ENCODE assay signal across 8 mouse cellular contexts in the genomic region with DNA sequence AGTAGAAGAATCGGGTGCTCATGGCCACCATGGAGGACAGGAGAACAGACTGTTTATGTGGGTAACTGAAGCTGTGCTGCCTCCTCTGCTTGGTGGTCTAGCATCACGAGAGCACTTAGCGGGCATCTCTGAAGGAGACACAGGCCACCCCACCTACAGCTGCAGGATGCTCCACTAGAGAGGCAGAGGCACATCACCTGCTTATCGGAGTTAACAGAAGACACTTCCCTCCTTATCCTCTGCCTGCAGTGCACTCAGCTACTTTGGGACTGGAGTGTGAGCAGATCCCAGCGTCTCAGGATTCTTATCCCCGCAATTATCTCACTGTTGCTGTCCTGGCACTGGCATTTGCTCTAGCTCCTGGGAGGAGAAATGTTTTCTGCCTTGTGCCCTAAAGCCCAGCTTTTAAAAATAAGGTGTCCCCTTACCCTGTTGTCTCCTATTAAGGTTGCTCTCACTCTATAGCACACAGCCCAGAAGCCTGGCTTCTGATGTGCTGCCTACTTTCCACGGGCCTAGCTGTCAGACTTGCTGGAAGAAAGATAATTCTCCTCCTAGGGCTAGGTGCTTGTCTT. TPM values are rescaled to one million over a fixed set of nuclear protein-coding genes. Genes with fewer than 3 reads are reported as not detected.
DNase-seq lines count a peak whose midpoint lies in the region; ATAC-seq and TF ChIP-seq lines count a peak whose summit lies in the region.

No protein-coding gene starts in this region.

- peaks cover 69% of the 10 kb centered on the region for H3K27me3 ChIP-seq in G1E (ENCODE audit: insufficient read depth, low read length)
- no peaks in the 10 kb centered on the region for H3K27me3 ChIP-seq in hindbrain, embryonic 12.5 days

- peaks cover 36% of the 10 kb centered on the region for H3K4me1 ChIP-seq in G1E (ENCODE audit: insufficient read depth, low read depth, low read length)
- peaks cover 68% of the 10 kb centered on the region for H3K4me1 ChIP-seq in hindbrain, embryonic 12.5 days

- no peaks in the 10 kb centered on the region for H3K9me3 ChIP-seq in G1E (replicated peaks)
- H3K9me3 ChIP-seq in hindbrain, embryonic 12.5 days (replicated peaks): no peaks in the 10 kb centered on the region

- H3K4me3 ChIP-seq in G1E (ENCODE audit: low read depth, low read length): no peak overlapping the region; the same call in 1 of the 2 replicates
- peak overlapping the region; percentile 53 for H3K4me3 ChIP-seq in hindbrain, embryonic 12.5 days

- H3K4me2 ChIP-seq in hindbrain, embryonic 12.5 days (replicated peaks): peak overlapping the region; percentile 76

- peak; percentile 77 for ATAC-seq in G1E (ENCODE audit: extremely low read depth, insufficient number of reproducible peaks, low FRiP score, poor library complexity, severe bottlenecking)
- no peak for ATAC-seq in hindbrain, embryonic 12.5 days (ENCODE audit: low FRiP score)
- ATAC-seq in inflammation-experienced regulatory T-cells, adult 6 months: no peak

- H3K27ac ChIP-seq in hindbrain, embryonic 12.5 days: peak overlapping the region; percentile 87

- peak overlapping the region; percentile 80 for H3K9ac ChIP-seq in hindbrain, embryonic 12.5 days

- WGBS in hindbrain, embryonic 12.5 days: 15% methylated on average over 7 of the region's 7 CpGs

- TF ChIP-seq CTCF in G1E (IDR thresholded peaks at IDR 0.05; ENCODE audit: low read depth, low read length): no peak

- no peaks in the 10 kb centered on the region for H3K36me3 ChIP-seq in G1E (replicated peaks)
- no peaks in the 10 kb centered on the region; the same call in 1 of the 2 replicates for H3K36me3 ChIP-seq in hindbrain, embryonic 12.5 days

- peak; percentile 15 for DNase-seq in G1E (ENCODE audit: low spot score)
- DNase-seq in c-Kit-positive CD71-positive TER-119-negative erythroid progenitor cells, embryonic 14.5 days (ENCODE audit: low read depth): peak; percentile 87
- DNase-seq in mesoderm, embryonic 11.5 days (ENCODE audit: low read depth, low spot score): peak; percentile 30
- DNase-seq in layer of hippocampus, postnatal 36 days: no peak
- no peak for DNase-seq in thymus, adult 18-20 months
- no peak for DNase-seq in layer of hippocampus, adult 11-12 months (ENCODE audit: low spot score)

RNA-seq across cellular contexts. Expression of gene Ypel4, which starts 1.6 kb away (rescaled TPM):
- 13.1 TPM in 1 of 2 replicates, not detected in the other for total RNA-seq in G1E (2014; fragmentation: Nextera tagmentation)
- total RNA-seq in G1E (2017): 0.29 and 0.44 TPM in 2 replicates
- polyA plus RNA-seq in G1E (2012): 0.07 and 0.16 TPM in 2 replicates
- 21.0 and 22.4 TPM in 2 replicates for polyA plus RNA-seq in hindbrain, embryonic 12.5 days (2016; fragmentation: Nextera tagmentation; extraction: Ambion mirVana)
- 1 to 10 TPM; 1.2 to 3.2 (median 2.2) TPM for polyA plus RNA-seq in inflammation-experienced regulatory T-cells, adult 6 months (2017; shearing (Covaris generic))
- 10 to 100 TPM; 79.7 to 82.7 TPM for total RNA-seq in layer of hippocampus, postnatal 36 days (2021)

RNA-seq across cellular contexts. Expression of gene Gm19426, which starts 8.0 kb away (rescaled TPM):
- not detected in 2 replicates for total RNA-seq in G1E (2014; fragmentation: Nextera tagmentation)
- not detected in 2 replicates for total RNA-seq in G1E (2017)
- not detected in 2 replicates for polyA plus RNA-seq in G1E (2012)
- polyA plus RNA-seq in hindbrain, embryonic 12.5 days (2016; fragmentation: Nextera tagmentation; extraction: Ambion mirVana): 9.7 and 10.9 TPM in 2 replicates
- not detected for polyA plus RNA-seq in inflammation-experienced regulatory T-cells, adult 6 months (2017; shearing (Covaris generic))
- total RNA-seq in layer of hippocampus, postnatal 36 days (2021): 1 to 10 TPM; 2.8 to 3.4 TPM

RNA-seq across cellular contexts. Expression of gene Clp1, which starts 8.3 kb away (rescaled TPM):
- 30.0 and 30.7 TPM in 2 replicates for total RNA-seq in G1E (2014; fragmentation: Nextera tagmentation)
- 44.7 and 51.0 TPM in 2 replicates for total RNA-seq in G1E (2017)
- 0.98 and 1.1 TPM in 2 replicates for polyA plus RNA-seq in G1E (2012)
- polyA plus RNA-seq in hindbrain, embryonic 12.5 days (2016; fragmentation: Nextera tagmentation; extraction: Ambion mirVana): 35.0 and 37.0 TPM in 2 replicates
- polyA plus RNA-seq in inflammation-experienced regulatory T-cells, adult 6 months (2017; shearing (Covaris generic)): 10 to 100 TPM; 41.2 to 48.0 (median 44.5) TPM
- 1 to 10 TPM; 8.7 to 10.0 TPM for total RNA-seq in layer of hippocampus, postnatal 36 days (2021)

RNA-seq across cellular contexts. Expression of gene Zdhhc5, which starts 20.5 kb away (rescaled TPM):
- total RNA-seq in G1E (2014; fragmentation: Nextera tagmentation) (61.0 and 70.6 TPM in 2 replicates), G1E (2017) (32.6 and 38.0 TPM in 2 replicates)
- 30.7 and 32.5 TPM in 2 replicates for polyA plus RNA-seq in G1E (2012)
- polyA plus RNA-seq in hindbrain, embryonic 12.5 days (2016; fragmentation: Nextera tagmentation; extraction: Ambion mirVana): 30.0 and 33.8 TPM in 2 replicates
- 10 to 100 TPM; 12.9 to 14.1 (median 13.3) TPM for polyA plus RNA-seq in inflammation-experienced regulatory T-cells, adult 6 months (2017; shearing (Covaris generic))
- 10 to 100 TPM; 37.1 to 38.9 TPM for total RNA-seq in layer of hippocampus, postnatal 36 days (2021)

RNA-seq across cellular contexts. Expression of gene Serping1, which starts 39.8 kb away (rescaled TPM):
- total RNA-seq in G1E (2014; fragmentation: Nextera tagmentation) (not detected in 2 replicates), G1E (2017) (not detected in 2 replicates)
- not detected in 2 replicates for polyA plus RNA-seq in G1E (2012)
- polyA plus RNA-seq in hindbrain, embryonic 12.5 days (2016; fragmentation: Nextera tagmentation; extraction: Ambion mirVana): 35.4 and 43.2 TPM in 2 replicates
- under 1 TPM in 1 of 3 experiments, not detected in 2; 0.20 TPM for polyA plus RNA-seq in inflammation-experienced regulatory T-cells, adult 6 months (2017; shearing (Covaris generic))
- total RNA-seq in layer of hippocampus, postnatal 36 days (2021): 1 to 10 TPM; 5.5 to 7.5 TPM

Comparison
In these comparisons a context has a peak if more than half of its experiments do, and no peak if none do; other contexts are left out.
1. DNase-seq: peak in G1E (single experiment), c-Kit-positive CD71-positive TER-119-negative erythroid progenitor cells, embryonic 14.5 days (single experiment) and mesoderm, embryonic 11.5 days (single experiment); none in layer of hippocampus, postnatal 36 days (0 of 2), thymus, adult 18-20 months (0 of 2) and layer of hippocampus, adult 11-12 months (single experiment).
2. RNA of gene Gm19426, which starts 8.0 kb away (polyA plus RNA-seq): 9.7 to 10.9 TPM in hindbrain, embryonic 12.5 days; not detected in G1E and not detected in inflammation-experienced regulatory T-cells, adult 6 months; every median in the first group is over 10 times any median in the second.
3. RNA of gene Clp1, which starts 8.3 kb away (polyA plus RNA-seq): 41.2 to 48.0 TPM in inflammation-experienced regulatory T-cells, adult 6 months and 35.0 to 37.0 TPM in hindbrain, embryonic 12.5 days; 0.98 to 1.1 TPM in G1E; every median in the first group is over 10 times any median in the second.